Mouse (Mus musculus) lung, adult 2 months (tissue): ENCODE data around the gene Miga2.

Experiments
- CTCF ChIP-seq: fragments of 200-500 bp; IDR thresholded peaks from 2 replicates; pipeline ENCODE4 v1.5.1; 2011; ENCODE audit warnings: mild to moderate bottlenecking, low read length, control low read depth; ENCODE audit not compliant: insufficient read depth
- POLR2A ChIP-seq: fragments of 200-500 bp; IDR thresholded peaks from 2 replicates; pipeline ENCODE4 v1.6.1; 2011; ENCODE audit warnings: low read depth, mild to moderate bottlenecking, control low read depth, low read length, borderline replicate concordance; ENCODE audit errors: extremely low read depth

GRCm38 (mm10) chr2:30336174-30336915, 27.7 kb upstream of the Miga2 start:
- TF ChIP-seq CTCF (no peak), POLR2A (no peak)
